Mouse (Mus musculus) urinary bladder, postnatal 4 days (tissue): ENCODE measurements around the gene Plekhd1.
A peak's percentile ranks its signal among the peaks of the same experiment; 100 is the strongest.

Experiments
- DNase-seq, 2 experiments: peaks; one replicate each; pipeline ENCODE4 v3.0.0; 2021 to 2022; ENCODE audit warnings: low spot score in 2 of 2

Plekhd1 gene

GRCm38 (mm10) chr12:80692269-80692972 lies at the start of gene Plekhd1:
Plekhd1 (plus strand) TSS chr12:80692591.
- peak in 1 of 2 experiments; percentile 57 for DNase-seq

DNA sequence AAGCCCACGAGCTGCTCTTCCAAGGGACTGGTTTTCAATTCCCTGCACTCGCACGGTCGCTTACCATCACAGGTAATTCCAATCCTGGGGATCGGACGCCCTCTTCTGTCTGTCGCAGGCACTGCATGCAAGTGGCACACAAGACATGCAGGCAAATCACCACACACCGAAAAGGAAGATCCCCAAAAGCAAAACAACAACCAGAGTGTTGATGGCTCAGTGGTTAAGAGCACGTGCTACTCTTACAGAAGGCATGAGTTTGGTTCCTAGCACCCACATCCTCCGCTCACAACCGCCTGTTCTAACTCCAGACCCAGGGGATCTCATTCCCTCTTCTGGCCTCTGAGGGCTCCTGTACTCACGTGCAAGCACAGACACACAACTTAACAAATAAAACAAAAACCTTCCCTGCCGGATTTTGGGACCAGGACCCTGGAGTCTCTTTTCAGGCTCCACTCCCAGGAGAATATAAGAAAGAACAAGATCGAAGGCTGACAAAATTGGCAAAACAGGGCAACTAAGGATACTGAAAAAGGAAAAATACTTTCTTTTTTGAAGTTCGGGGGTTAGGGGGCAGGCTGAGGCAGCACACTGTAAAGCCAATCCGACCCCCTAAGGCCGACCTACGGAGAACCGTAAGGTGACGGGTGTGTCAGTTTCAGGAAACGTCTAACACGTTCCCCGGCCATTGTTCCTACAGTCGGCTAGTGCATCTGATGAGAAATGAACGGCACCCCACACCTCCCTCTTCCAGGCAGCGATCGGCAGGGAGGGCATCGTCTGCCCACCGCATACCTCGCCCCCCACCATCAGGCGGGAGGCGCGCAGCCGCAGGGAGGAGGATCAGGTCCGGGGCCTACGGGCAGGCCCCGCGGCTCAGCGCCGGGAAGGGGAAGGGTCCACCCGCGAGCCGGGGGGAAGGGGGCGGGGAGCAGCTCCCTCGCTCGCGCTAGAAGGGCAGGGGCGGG lies 49.4 kb upstream of the Plekhd1 start:
- peak; percentile 22 to 63 for DNase-seq

DNA sequence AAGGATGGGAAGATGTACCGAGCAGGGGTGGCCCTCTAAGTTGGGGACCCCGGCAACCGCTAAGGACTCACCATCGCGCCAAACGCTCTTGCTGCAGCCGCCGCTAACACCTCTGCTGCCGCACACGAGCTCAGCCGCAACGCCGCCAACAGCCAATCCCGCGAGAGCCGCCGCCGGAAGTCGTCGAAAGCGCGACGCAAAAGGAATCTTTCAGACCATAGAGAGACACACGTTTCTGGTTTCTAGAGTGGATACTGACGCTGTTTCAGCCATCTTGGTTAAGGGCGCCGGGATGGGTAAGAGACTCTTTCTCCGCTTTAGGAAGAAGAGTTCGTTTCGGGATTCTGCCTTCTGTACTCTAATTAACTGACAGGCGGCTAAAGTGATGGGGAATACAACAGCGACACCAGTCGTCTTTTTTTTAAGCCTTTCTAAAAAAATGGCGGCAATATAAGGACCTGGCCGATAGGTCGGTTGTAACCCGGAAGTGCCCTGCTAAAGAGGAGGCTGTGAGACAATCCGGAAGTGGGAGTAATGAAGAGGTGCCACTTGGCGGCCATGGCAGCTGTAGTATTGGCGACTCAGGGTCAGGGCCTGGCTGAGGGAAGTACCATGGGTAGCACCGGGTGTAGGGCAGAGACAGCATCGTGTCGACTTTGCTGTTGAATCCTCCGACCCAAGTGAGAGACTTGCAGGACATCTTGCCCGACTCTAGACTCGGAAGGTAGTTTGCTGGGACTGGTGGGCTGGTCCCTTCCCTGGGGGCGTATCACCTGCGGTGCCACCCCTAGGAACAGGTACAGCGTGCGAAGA lies 48.5 kb upstream of the Plekhd1 start, which contains the start of the genes Slc39a9 and Erh:
Gene Slc39a9 (plus strand): TSS at position 191 of the 813 bp plus-strand sequence.
Gene Erh (minus strand): TSS at position 649 of the 813 bp plus-strand sequence.
- DNase-seq = peak; percentile 88 to 89

GRCm38 (mm10) chr12:80644506-80644868 lies 47.9 kb upstream of the Plekhd1 start:
- DNase-seq = no peak

- no peak for DNase-seq
Observed at GRCm38 (mm10) chr12:80646377-80646776, 46.0 kb upstream of the Plekhd1 start.

- DNase-seq = peak; percentile 29 to 58
Observed at GRCm38 (mm10) chr12:80653951-80654658, 38.3 kb upstream of the Plekhd1 start.

- no peak for DNase-seq
Observed at GRCm38 (mm10) chr12:80654659-80655025, 37.7 kb upstream of the Plekhd1 start.

GRCm38 (mm10) chr12:80658661-80659060 lies 33.7 kb upstream of the Plekhd1 start:
- no peak for DNase-seq

- no peak for DNase-seq
Observed at GRCm38 (mm10) chr12:80662322-80662721, 30.1 kb upstream of the Plekhd1 start.

GRCm38 (mm10) chr12:80663935-80664334 lies 28.5 kb upstream of the Plekhd1 start:
- no peak for DNase-seq

- no peak for DNase-seq
Observed at GRCm38 (mm10) chr12:80668391-80668790, 24.0 kb upstream of the Plekhd1 start.

GRCm38 (mm10) chr12:80673170-80673569 lies 19.2 kb upstream of the Plekhd1 start:
- no peak for DNase-seq

DNA sequence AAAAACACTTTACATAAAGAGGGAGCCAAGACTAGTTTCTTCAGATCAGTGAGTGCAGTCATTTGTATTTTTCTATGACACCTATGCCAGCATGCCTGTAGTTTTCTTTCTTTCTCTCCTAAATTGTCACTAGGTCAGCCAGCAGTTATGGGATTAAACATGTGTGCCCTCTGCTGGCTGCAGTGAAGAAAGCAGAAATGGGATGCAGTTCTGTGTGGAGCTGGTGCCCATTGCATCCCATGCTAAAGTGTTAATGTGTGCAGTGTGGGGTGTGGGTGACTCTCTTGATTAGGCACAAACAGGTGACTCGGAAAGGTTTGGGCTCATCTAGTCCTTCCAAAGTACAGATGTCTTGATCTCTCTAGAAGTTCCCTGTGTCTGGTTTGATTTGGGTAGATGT lies 11.1 kb upstream of the Plekhd1 start:
- DNase-seq = no peak

- DNase-seq = no peak
Observed at GRCm38 (mm10) chr12:80683554-80683953, 8.8 kb upstream of the Plekhd1 start.

DNA sequence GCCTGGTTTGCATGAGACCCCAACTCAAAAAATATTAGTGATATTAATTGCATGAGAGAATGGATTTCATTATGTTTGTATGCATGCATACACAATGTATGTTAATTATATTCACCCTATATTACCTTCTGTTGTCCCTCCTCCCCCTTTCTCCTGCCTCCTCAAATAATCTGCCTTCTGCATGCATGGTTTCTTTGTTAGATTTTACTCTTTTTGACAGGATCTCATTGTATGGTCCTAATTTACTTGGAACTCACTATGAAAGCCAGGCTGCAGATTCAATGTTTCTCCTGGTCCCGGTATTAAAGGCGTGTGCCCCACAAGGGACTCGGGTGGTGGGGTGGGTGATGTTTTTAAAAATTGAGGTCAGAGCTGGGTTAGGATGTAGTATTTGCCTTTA lies 8.1 kb upstream of the Plekhd1 start:
- no peak for DNase-seq

DNA sequence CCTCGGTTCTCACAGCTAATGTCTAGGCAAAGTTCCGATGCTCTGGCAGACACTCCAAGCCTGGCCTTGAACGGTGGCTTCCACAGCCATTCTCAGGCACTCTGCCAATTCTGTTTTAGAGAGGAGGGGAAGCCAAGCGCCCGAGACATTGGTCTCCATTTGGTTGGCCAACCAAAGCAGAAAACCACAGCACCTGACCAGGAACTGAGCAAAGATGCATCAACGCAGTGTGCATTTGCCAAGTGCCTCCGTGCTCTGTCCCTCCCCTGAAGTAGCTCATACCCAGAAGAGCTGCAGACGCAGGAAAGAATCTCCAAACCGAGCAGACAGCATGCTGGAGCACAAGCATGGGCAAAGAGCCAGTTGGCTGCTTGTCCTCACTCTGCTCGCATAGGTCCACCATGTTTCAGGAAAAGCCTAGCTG lies 4.6 kb upstream of the Plekhd1 start:
- DNase-seq = peak in 1 of 2 experiments; percentile 42

GRCm38 (mm10) chr12:80689696-80690095 lies 2.7 kb upstream of the Plekhd1 start:
- no peak for DNase-seq

DNA sequence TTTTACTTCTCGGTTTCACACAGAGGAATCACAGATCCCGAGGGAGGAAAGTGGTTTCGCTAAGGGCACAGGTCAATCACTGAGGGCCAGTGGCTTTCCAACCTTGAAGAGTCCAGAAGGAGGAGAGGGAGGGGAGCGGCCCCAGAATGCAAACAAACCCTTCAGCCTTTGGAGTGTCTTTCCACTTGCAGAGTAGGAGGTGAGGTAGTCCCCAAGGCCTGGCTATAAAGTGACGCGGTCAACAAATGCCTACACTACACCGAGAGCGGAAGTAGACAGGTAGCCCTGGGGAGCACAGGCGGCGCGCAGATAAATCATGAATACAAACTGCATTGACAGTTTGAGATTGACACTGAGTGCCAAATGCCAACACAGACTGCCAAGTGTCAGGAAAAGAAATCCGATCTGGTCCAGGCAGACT lies 710 bp upstream of the Plekhd1 start:
- no peak for DNase-seq

- no peak for DNase-seq
Observed at GRCm38 (mm10) chr12:80693700-80694099, 1.3 kb downstream of the Plekhd1 start.

GRCm38 (mm10) chr12:80695004-80695403 lies 2.6 kb downstream of the Plekhd1 start:
- no peak for DNase-seq

GRCm38 (mm10) chr12:80698526-80699143 lies 6.2 kb downstream of the Plekhd1 start:
- DNase-seq = no peak
